Mouse (Mus musculus): Measurements from ENCODE around the gene Gm44511. TPM values are rescaled to one million over a fixed set of nuclear protein-coding genes. Genes with fewer than 3 reads are reported as not detected.
"Not testable (repeated sequence)": the region's sequence is repeated elsewhere in the genome, so short reads cannot be mapped to it uniquely, and the experiment has no call there.

The Gm44511 gene
- total and polyA plus RNA-seq, 3 experiments: not detected

DNA sequence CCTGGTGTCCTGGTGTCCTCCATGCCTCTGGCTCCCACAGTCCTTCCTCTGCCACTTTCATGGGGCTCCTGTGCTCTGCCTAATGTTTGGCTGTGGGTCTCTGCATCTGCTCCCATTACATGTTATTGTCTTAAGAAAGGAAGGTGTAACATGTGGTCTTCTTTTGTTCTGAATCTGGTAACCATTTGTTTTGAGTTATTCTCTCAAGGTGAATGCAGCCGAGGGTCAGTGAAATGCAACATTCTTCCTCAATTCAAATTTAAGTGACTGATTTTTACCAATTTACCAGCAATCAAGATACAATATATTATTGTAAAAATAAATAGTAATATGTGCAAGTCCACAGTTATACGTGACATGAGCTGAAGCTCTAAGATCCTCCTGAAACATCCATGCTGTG lies 37.0 kb downstream of the Gm44511 start, which contains the start of gene Klrb1c:
Gene Klrb1c, minus strand, starts transcription at position 101 of the 400 bp plus-strand sequence.
- Histone ChIP-seq H3K36me3 (ENCODE audit: control insufficient read depth in 1 of 2, insufficient read depth in 2 of 2, low read length in 2 of 2) (no peaks in the 10 kb centered on the region), H3K4me1 (ENCODE audit: control insufficient read depth in 1 of 2, insufficient read depth in 2 of 2, low read length in 2 of 2) (no peaks in the 10 kb centered on the region), H3K9ac (ENCODE audit: control insufficient read depth, low read depth, low read length, poor library complexity, severe bottlenecking) (no peak within 1 kb of the TSS), H3K79me2 (ENCODE audit: control insufficient read depth, insufficient read depth, low read length, poor library complexity) (no peaks in the 10 kb centered on the region), H3K4me3 (ENCODE audit: control insufficient read depth in 1 of 2, insufficient read depth in 1 of 2, low read depth in 2 of 2, low read length in 2 of 2) (no peak within 1 kb of the TSS), H3K27ac (ENCODE audit: control insufficient read depth, low read depth, low read length) (no peak within 1 kb of the TSS), H3K9me3 (replicated peaks; ENCODE audit: insufficient read depth, low read length) (no peaks in the 10 kb centered on the region), H3K27me3 (ENCODE audit: control insufficient read depth in 1 of 2, insufficient read depth in 2 of 2, low read length in 2 of 2) (no peaks in the 10 kb centered on the region)
- no peak for TF ChIP-seq CHD2 (IDR thresholded peaks at IDR 0.05; ENCODE audit: low read length)
- TF ChIP-seq GATA1 (IDR thresholded peaks at IDR 0.05; ENCODE audit: low read depth, low read length): no peak
- TF ChIP-seq ZKSCAN1 (IDR thresholded peaks at IDR 0.05; ENCODE audit: low read depth, low read length): no peak
- no peak for TF ChIP-seq POLR2AphosphoS5 (IDR thresholded peaks at IDR 0.05; ENCODE audit: borderline replicate concordance, low read depth, low read length)
- no peak for TF ChIP-seq KAT2A (conservative IDR thresholded peaks at IDR 0.05; ENCODE audit: low read depth, low read length)
- TF ChIP-seq ZMIZ1 (IDR thresholded peaks at IDR 0.05; ENCODE audit: low read depth, low read length): no peak
- TF ChIP-seq ZC3H11A (IDR thresholded peaks at IDR 0.05; ENCODE audit: low read depth, low read length): no peak
- TF ChIP-seq SMC3 (IDR thresholded peaks at IDR 0.05; ENCODE audit: low read depth, low read length): no peak
- no peak for TF ChIP-seq NELFE (IDR thresholded peaks at IDR 0.05; ENCODE audit: low read depth, low read length)
- no peak for TF ChIP-seq UBTF (IDR thresholded peaks at IDR 0.05; ENCODE audit: borderline replicate concordance, insufficient read depth, low read depth, low read length)
- no peak for TF ChIP-seq JUND (IDR thresholded peaks at IDR 0.05; ENCODE audit: low read depth, low read length)
- TF ChIP-seq BHLHE40 (IDR thresholded peaks at IDR 0.05; ENCODE audit: borderline replicate concordance, low read depth, low read length): no peak
- no peak for TF ChIP-seq RAD21 (IDR thresholded peaks at IDR 0.05; ENCODE audit: low read depth, low read length)
- no peak for TF ChIP-seq MAX (IDR thresholded peaks at IDR 0.05; ENCODE audit: low read length)
- no peak for TF ChIP-seq ETS1 (IDR thresholded peaks at IDR 0.05; ENCODE audit: low read depth, low read length)
- no peak for TF ChIP-seq MAFK (IDR thresholded peaks at IDR 0.05; ENCODE audit: borderline replicate concordance, low read depth, low read length)
- no peak for TF ChIP-seq MEF2A (IDR thresholded peaks at IDR 0.05; ENCODE audit: extremely low read depth, insufficient replicate concordance, low read depth, low read length, poor library complexity, severe bottlenecking)
- no peak for DNase-seq (ENCODE audit: low read depth, low spot score)

DNA sequence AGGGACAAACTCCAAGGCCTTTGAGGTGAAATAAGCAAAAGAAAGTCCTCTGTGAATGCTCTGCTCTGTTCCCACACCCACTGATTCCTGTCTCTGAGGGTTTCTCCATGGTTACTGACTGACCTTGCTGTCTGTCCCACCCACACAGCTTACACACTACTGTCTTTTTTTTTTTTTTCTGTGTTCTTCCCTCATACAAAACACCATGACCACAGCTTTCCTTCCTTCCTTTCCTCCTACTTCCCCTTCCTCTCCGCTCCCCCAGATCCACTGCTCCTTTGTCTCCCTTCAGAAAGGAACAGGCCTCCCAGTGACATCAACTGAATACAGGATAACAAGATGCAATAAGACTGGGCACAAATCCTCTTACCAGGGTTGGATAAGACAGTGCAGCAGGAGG lies 37.6 kb downstream of the Gm44511 start:
- TF ChIP-seq MYB (IDR thresholded peaks at IDR 0.05; ENCODE audit: low read depth, low read length): no peak
- no peak for TF ChIP-seq MAZ (IDR thresholded peaks at IDR 0.05; ENCODE audit: low read depth, low read length)
- no peak for TF ChIP-seq JUND (IDR thresholded peaks at IDR 0.05; ENCODE audit: low read depth, low read length)
- TF ChIP-seq TAL1 (IDR thresholded peaks at IDR 0.05; ENCODE audit: low read length): no peak
- TF ChIP-seq BHLHE40 (IDR thresholded peaks at IDR 0.05; ENCODE audit: borderline replicate concordance, low read depth, low read length): no peak
- no peaks in the 10 kb centered on the region for H3K27me3 ChIP-seq (ENCODE audit: control insufficient read depth in 1 of 2, insufficient read depth in 2 of 2, low read length in 2 of 2)
- H3K36me3 ChIP-seq (ENCODE audit: control insufficient read depth in 1 of 2, insufficient read depth in 2 of 2, low read length in 2 of 2): no peaks in the 10 kb centered on the region
- no peaks in the 10 kb centered on the region for H3K79me2 ChIP-seq (ENCODE audit: control insufficient read depth, insufficient read depth, low read length, poor library complexity)
- no peak overlapping the region for H3K4me3 ChIP-seq (ENCODE audit: control insufficient read depth in 1 of 2, insufficient read depth in 1 of 2, low read depth in 2 of 2, low read length in 2 of 2)
- no peak overlapping the region for H3K27ac ChIP-seq (ENCODE audit: control insufficient read depth, low read depth, low read length)
- H3K9me3 ChIP-seq (replicated peaks; ENCODE audit: insufficient read depth, low read length): no peaks in the 10 kb centered on the region
- no peak for DNase-seq (ENCODE audit: low read depth, low spot score)
- H3K4me1 ChIP-seq (ENCODE audit: control insufficient read depth in 1 of 2, insufficient read depth in 2 of 2, low read length in 2 of 2): no peaks in the 10 kb centered on the region
- no peak overlapping the region for H3K9ac ChIP-seq (ENCODE audit: control insufficient read depth, low read depth, low read length, poor library complexity, severe bottlenecking)

DNA sequence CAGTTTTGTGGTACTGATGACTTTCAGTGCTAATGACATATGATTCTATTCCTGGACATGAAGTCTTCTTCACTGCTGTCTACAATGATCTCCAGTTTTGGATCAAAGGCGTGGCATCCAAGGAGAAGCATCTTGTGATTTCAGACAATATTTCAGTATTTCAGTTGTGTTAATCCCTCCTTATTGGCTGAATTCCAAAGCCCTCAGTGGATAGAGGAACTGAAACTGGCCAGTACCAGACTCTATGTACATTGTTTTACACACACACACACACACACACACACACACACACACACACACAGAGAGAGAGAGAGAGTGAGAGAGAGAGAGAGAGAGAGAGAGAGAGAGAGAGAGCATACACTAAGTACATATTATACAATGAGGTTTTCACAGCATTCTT lies 39.7 kb downstream of the Gm44511 start:
- DNase-seq (ENCODE audit: low read depth, low spot score); H3K9me3 ChIP-seq (replicated peaks; ENCODE audit: insufficient read depth, low read length); H3K27me3 ChIP-seq (ENCODE audit: control insufficient read depth in 1 of 2, insufficient read depth in 2 of 2, low read length in 2 of 2); H3K79me2 ChIP-seq (ENCODE audit: control insufficient read depth, insufficient read depth, low read length, poor library complexity); H3K4me3 ChIP-seq (ENCODE audit: control insufficient read depth in 1 of 2, insufficient read depth in 1 of 2, low read depth in 2 of 2, low read length in 2 of 2); H3K27ac ChIP-seq (ENCODE audit: control insufficient read depth, low read depth, low read length); H3K36me3 ChIP-seq (ENCODE audit: control insufficient read depth in 1 of 2, insufficient read depth in 2 of 2, low read length in 2 of 2); H3K4me1 ChIP-seq (ENCODE audit: control insufficient read depth in 1 of 2, insufficient read depth in 2 of 2, low read length in 2 of 2); H3K9ac ChIP-seq (ENCODE audit: control insufficient read depth, low read depth, low read length, poor library complexity, severe bottlenecking): not testable (repeated sequence)
